Mouse (Mus musculus): ENCODE measurements at regions not wholly inside any gene's neighbourhood (a gene's known extent, or its start where the extent isn't known, plus 50 kb on each side); places are given as distances from the start of the nearest gene placed in this dataset.

DNA sequence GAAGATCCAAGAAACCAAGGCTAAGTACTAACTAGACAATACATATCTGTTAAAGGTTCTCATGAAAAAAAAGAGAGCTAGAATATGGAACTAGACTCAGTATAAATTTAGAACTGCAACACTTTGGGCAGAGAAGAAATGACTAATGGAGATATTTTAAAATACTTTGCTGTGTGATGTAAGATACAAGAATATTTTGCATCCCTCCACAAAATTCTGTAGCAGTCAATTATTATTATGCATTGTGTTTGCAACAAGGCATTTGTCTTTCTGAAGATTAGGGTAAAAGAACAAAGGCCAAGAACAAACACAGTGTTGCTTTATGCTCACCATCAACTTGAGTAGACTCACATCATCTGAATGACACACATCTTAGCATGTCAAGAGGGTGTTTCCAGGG lies 203.7 kb upstream of the Tyrp1 start:
- TF ChIP-seq CTCF (IDR thresholded peaks at IDR 0.05; ENCODE audit: borderline replicate concordance, extremely low read depth, insufficient read depth, insufficient read length) (no peak), POLR2A (IDR thresholded peaks at IDR 0.05; ENCODE audit: borderline replicate concordance, extremely low read depth, insufficient read depth, insufficient read length, poor library complexity, severe bottlenecking) (no peak)
